Mouse (Mus musculus) layer of hippocampus, postnatal 25 days (tissue): ENCODE data around the gene Gm20843. TPM values are rescaled to one million over a fixed set of nuclear protein-coding genes. Genes with fewer than 3 reads are reported as not detected.
"Not testable (repeated sequence)": the region's sequence is repeated elsewhere in the genome, so short reads cannot be mapped to it uniquely, and the experiment has no call there.

Experiments used
- DNase-seq, 2 experiments: peaks; one replicate each; pipeline ENCODE4 v3.0.0; 2022; ENCODE audit warnings: mixed read lengths in 2 of 2, low spot score in 1 of 2; ENCODE audit errors: extremely low spot score in 1 of 2
- total RNA-seq, 2 experiments: library from RNA; stranded (reverse); gene quantifications; 2 replicates each; pipeline ENCODE4 v1.2.3; 2021

Gm20843 gene
- not detected for total RNA-seq

- DNase-seq: not testable (repeated sequence)
These were observed at the start of gene Gm20843 for GRCm38 (mm10) chrY:72247018-72247417. Gene Gm20843 (minus strand): TSS chrY:72247118.
